In genomic region chr7:44973415-44974130, GRCm38 (mm10) we compare ENCODE assay signal across 7 mouse cellular contexts. TPM values are rescaled to one million over a fixed set of nuclear protein-coding genes. Genes with fewer than 3 reads are reported as not detected.
DNase-seq lines count a peak whose midpoint lies in the region; ATAC-seq and TF ChIP-seq lines count a peak whose summit lies in the region.

No protein-coding gene starts in this region.

- H3K9me3 ChIP-seq in lung, postnatal 0 days (ENCODE audit: low read length): no peaks in the 10 kb centered on the region
- H3K9me3 ChIP-seq in forebrain, embryonic 13.5 days (replicated peaks): no peaks in the 10 kb centered on the region
- no peaks in the 10 kb centered on the region for H3K9me3 ChIP-seq in limb, embryonic 15.5 days
- H3K9me3 ChIP-seq in stomach, postnatal 0 days (ENCODE audit: control insufficient read depth, low read length): no peaks in the 10 kb centered on the region

- DNase-seq in lung, postnatal 0 days (ENCODE audit: low spot score): no peak
- DNase-seq in lung, postnatal 36 days: no peak
- no peak for DNase-seq in stomach, postnatal 0 days (ENCODE audit: low spot score)
- DNase-seq in retina, embryonic 14.5 days (ENCODE audit: low spot score): no peak
- DNase-seq in B cell, adult 2 months: no peak

- no peak for ATAC-seq in lung, postnatal 0 days
- no peak for ATAC-seq in forebrain, embryonic 13.5 days
- ATAC-seq in limb, embryonic 15.5 days (ENCODE audit: insufficient number of reproducible peaks, low FRiP score, low TSS enrichment, low read depth): no peak
- no peak for ATAC-seq in stomach, postnatal 0 days (ENCODE audit: low FRiP score, low TSS enrichment)

- no peaks in the 10 kb centered on the region for H3K4me1 ChIP-seq in lung, postnatal 0 days (ENCODE audit: insufficient read depth, low read depth, low read length)
- peaks cover 34% of the 10 kb centered on the region for H3K4me1 ChIP-seq in forebrain, embryonic 13.5 days
- peaks cover 38% of the 10 kb centered on the region for H3K4me1 ChIP-seq in limb, embryonic 15.5 days
- no peaks in the 10 kb centered on the region for H3K4me1 ChIP-seq in stomach, postnatal 0 days (replicated peaks; ENCODE audit: control insufficient read depth, insufficient read depth)

- peak overlapping the region; percentile 57; the same call in 1 of the 2 replicates for H3K4me2 ChIP-seq in lung, postnatal 0 days (replicated peaks; ENCODE audit: low read depth, low read length)
- peak overlapping the region; percentile 84 for H3K4me2 ChIP-seq in forebrain, embryonic 13.5 days
- H3K4me2 ChIP-seq in limb, embryonic 15.5 days: peak overlapping the region; percentile 78
- peak overlapping the region; percentile 56 for H3K4me2 ChIP-seq in stomach, postnatal 0 days (replicated peaks; ENCODE audit: low read depth)

- no peak overlapping the region for H3K4me3 ChIP-seq in lung, postnatal 0 days (ENCODE audit: low read depth, low read length)
- peak overlapping the region; percentile 51 for H3K4me3 ChIP-seq in forebrain, embryonic 13.5 days
- peak overlapping the region; percentile 56 for H3K4me3 ChIP-seq in limb, embryonic 15.5 days
- H3K4me3 ChIP-seq in stomach, postnatal 0 days (ENCODE audit: low read depth, low read length): peak overlapping the region; percentile 46

- no peak for TF ChIP-seq EP300 in lung, postnatal 0 days (IDR thresholded peaks at IDR 0.05)
- no peak for TF ChIP-seq EP300 in stomach, postnatal 0 days (optimal IDR thresholded peaks at IDR 0.05)

- peaks cover 4% of the 10 kb centered on the region for H3K36me3 ChIP-seq in lung, postnatal 0 days (ENCODE audit: insufficient read depth, low read length)
- peaks cover 33% of the 10 kb centered on the region for H3K36me3 ChIP-seq in forebrain, embryonic 13.5 days (ENCODE audit: poor library complexity, severe bottlenecking)
- H3K36me3 ChIP-seq in limb, embryonic 15.5 days: peaks cover 33% of the 10 kb centered on the region
- H3K36me3 ChIP-seq in stomach, postnatal 0 days (ENCODE audit: control insufficient read depth, insufficient read depth, low read length): peaks cover 10% of the 10 kb centered on the region

- WGBS in lung, postnatal 0 days: 38% methylated on average over 14 of the region's 14 CpGs
- WGBS in forebrain, embryonic 13.5 days: 31% methylated on average over 14 of the region's 14 CpGs
- WGBS in limb, embryonic 15.5 days: 36% methylated on average over 14 of the region's 14 CpGs
- WGBS in stomach, postnatal 0 days: 41% methylated on average over 14 of the region's 14 CpGs

- no peak overlapping the region for H3K27ac ChIP-seq in lung, postnatal 0 days (ENCODE audit: low read length)
- H3K27ac ChIP-seq in forebrain, embryonic 13.5 days: peak overlapping the region; percentile 91
- H3K27ac ChIP-seq in limb, embryonic 15.5 days: peak overlapping the region; percentile 90
- 0 out of 2 replicates have a peak overlapping the region, but pooled peaks have one; percentile 40 for H3K27ac ChIP-seq in stomach, postnatal 0 days (replicated peaks)

- TF ChIP-seq CTCF in lung, postnatal 0 days (IDR thresholded peaks at IDR 0.05): no peak
- TF ChIP-seq CTCF in stomach, postnatal 0 days (IDR thresholded peaks at IDR 0.05; ENCODE audit: low read depth): no peak

- H3K9ac ChIP-seq in lung, postnatal 0 days (replicated peaks; ENCODE audit: low read depth): no peak overlapping the region
- peak overlapping the region; percentile 71 for H3K9ac ChIP-seq in forebrain, embryonic 13.5 days
- peak overlapping the region; percentile 35; the same call in 1 of the 2 replicates for H3K9ac ChIP-seq in limb, embryonic 15.5 days
- peak overlapping the region; percentile 51 for H3K9ac ChIP-seq in stomach, postnatal 0 days (ENCODE audit: low read length)

- no peaks in the 10 kb centered on the region for H3K27me3 ChIP-seq in lung, postnatal 0 days (replicated peaks; ENCODE audit: insufficient read depth, low read length)
- no peaks in the 10 kb centered on the region for H3K27me3 ChIP-seq in forebrain, embryonic 13.5 days
- no peaks in the 10 kb centered on the region for H3K27me3 ChIP-seq in limb, embryonic 15.5 days
- H3K27me3 ChIP-seq in stomach, postnatal 0 days (ENCODE audit: control insufficient read depth, insufficient read depth, low read length): no peaks in the 10 kb centered on the region

RNA-seq across cellular contexts. Expression of gene Cpt1c, which starts 1.1 kb away (rescaled TPM):
- polyA plus RNA-seq in lung, postnatal 0 days (2015; fragmentation: Nextera tagmentation; extraction: Ambion mirVana): 5.4 and 5.6 TPM in 2 replicates
- 40.2 and 43.1 TPM in 2 replicates for polyA plus RNA-seq in forebrain, embryonic 13.5 days (2015; fragmentation: Nextera tagmentation; extraction: Ambion mirVana)
- 27.9 and 28.3 TPM in 2 replicates for polyA plus RNA-seq in limb, embryonic 15.5 days (2015; fragmentation: Nextera tagmentation; extraction: Ambion mirVana)
- 5.6 and 7.3 TPM in 2 replicates for polyA plus RNA-seq in stomach, postnatal 0 days (2015; fragmentation: Nextera tagmentation; extraction: Ambion mirVana)

RNA-seq across cellular contexts. Expression of gene Prmt1, which starts 12.8 kb away (rescaled TPM):
- 146 and 159 TPM in 2 replicates for polyA plus RNA-seq in lung, postnatal 0 days (2015; fragmentation: Nextera tagmentation; extraction: Ambion mirVana)
- 815 and 859 TPM in 2 replicates for polyA plus RNA-seq in forebrain, embryonic 13.5 days (2015; fragmentation: Nextera tagmentation; extraction: Ambion mirVana)
- polyA plus RNA-seq in limb, embryonic 15.5 days (2015; fragmentation: Nextera tagmentation; extraction: Ambion mirVana): 408 and 429 TPM in 2 replicates
- 181 and 185 TPM in 2 replicates for polyA plus RNA-seq in stomach, postnatal 0 days (2015; fragmentation: Nextera tagmentation; extraction: Ambion mirVana)

RNA-seq across cellular contexts. Expression of gene Irf3, which starts 23.9 kb away (rescaled TPM):
- polyA plus RNA-seq in lung, postnatal 0 days (2015; fragmentation: Nextera tagmentation; extraction: Ambion mirVana): 90.4 and 96.5 TPM in 2 replicates
- 67.9 and 72.7 TPM in 2 replicates for polyA plus RNA-seq in forebrain, embryonic 13.5 days (2015; fragmentation: Nextera tagmentation; extraction: Ambion mirVana)
- polyA plus RNA-seq in limb, embryonic 15.5 days (2015; fragmentation: Nextera tagmentation; extraction: Ambion mirVana): 101 and 105 TPM in 2 replicates
- polyA plus RNA-seq in stomach, postnatal 0 days (2015; fragmentation: Nextera tagmentation; extraction: Ambion mirVana): 55.7 and 59.8 TPM in 2 replicates

RNA-seq across cellular contexts. Expression of gene Bcl2l12, which starts 24.9 kb away (rescaled TPM):
- polyA plus RNA-seq in lung, postnatal 0 days (2015; fragmentation: Nextera tagmentation; extraction: Ambion mirVana): 29.0 and 33.2 TPM in 2 replicates
- polyA plus RNA-seq in forebrain, embryonic 13.5 days (2015; fragmentation: Nextera tagmentation; extraction: Ambion mirVana): 40.5 and 45.6 TPM in 2 replicates
- polyA plus RNA-seq in limb, embryonic 15.5 days (2015; fragmentation: Nextera tagmentation; extraction: Ambion mirVana): 58.8 and 59.4 TPM in 2 replicates
- polyA plus RNA-seq in stomach, postnatal 0 days (2015; fragmentation: Nextera tagmentation; extraction: Ambion mirVana): 23.0 and 23.4 TPM in 2 replicates

RNA-seq across cellular contexts. Expression of gene Tsks, which starts 30.6 kb away (rescaled TPM):
- 0.44 and 0.57 TPM in 2 replicates for polyA plus RNA-seq in lung, postnatal 0 days (2015; fragmentation: Nextera tagmentation; extraction: Ambion mirVana)
- polyA plus RNA-seq in forebrain, embryonic 13.5 days (2015; fragmentation: Nextera tagmentation; extraction: Ambion mirVana): 0.20 TPM in 1 of 2 replicates, not detected in the other
- 0.17 TPM in 1 of 2 replicates, not detected in the other for polyA plus RNA-seq in limb, embryonic 15.5 days (2015; fragmentation: Nextera tagmentation; extraction: Ambion mirVana)
- 0.08 TPM in 1 of 2 replicates, not detected in the other for polyA plus RNA-seq in stomach, postnatal 0 days (2015; fragmentation: Nextera tagmentation; extraction: Ambion mirVana)
